ENCODE assay signal across 17 mouse cellular contexts in the genomic region with DNA sequence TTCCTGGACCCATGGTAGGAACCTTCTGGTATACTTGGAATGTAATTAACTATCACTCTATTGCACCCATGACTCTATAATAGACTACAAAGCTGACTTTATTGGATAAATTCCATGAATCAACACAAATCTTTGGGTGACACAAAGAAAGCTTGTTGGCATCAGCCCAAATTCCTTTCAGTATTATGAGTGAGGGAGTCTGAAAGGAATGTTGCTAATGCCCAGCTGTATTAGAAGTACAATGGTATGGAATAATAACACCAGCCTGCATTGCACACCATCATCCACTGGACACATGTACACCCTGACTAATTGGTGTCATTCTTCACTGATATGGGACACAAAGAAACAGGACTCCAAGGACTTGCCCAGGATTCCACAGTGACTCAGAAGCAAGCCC. TPM values are rescaled to one million over a fixed set of nuclear protein-coding genes. Genes with fewer than 3 reads are reported as not detected.
DNase-seq lines count a peak whose midpoint lies in the region; ATAC-seq and TF ChIP-seq lines count a peak whose summit lies in the region.
"Had no signal": no experiment of that assay in that cellular context is flagged by ENCODE, and none has a peak within 500 bp of the region (broad histone marks: within the 10 kb centered on the region; RNA-seq: fewer than 3 reads in every experiment).

No protein-coding gene starts in this region.

- H3K79me2 ChIP-seq in heart, adult 2 months (replicated peaks; ENCODE audit: control insufficient read depth, insufficient read depth, low read length), result no peaks in the 10 kb centered on the region; the same call in 1 of the 2 replicates

- H3K4me1 ChIP-seq in heart, embryonic 12.5 days (replicated peaks), result peaks cover 9% of the 10 kb centered on the region
- no peaks in the 10 kb centered on the region for H3K4me1 ChIP-seq in heart, adult 2 months (ENCODE audit: control insufficient read depth, insufficient read depth, low read length)
- H3K4me1 ChIP-seq in lung, embryonic 14.5 days (ENCODE audit: insufficient read depth), result no peaks in the 10 kb centered on the region
- no peaks in the 10 kb centered on the region; the same call in 1 of the 2 replicates for H3K4me1 ChIP-seq in lung, adult 2 months (ENCODE audit: control insufficient read depth, insufficient read depth, low read length)
- H3K4me1 ChIP-seq in liver, postnatal 0 days (ENCODE audit: insufficient read depth), result no peaks in the 10 kb centered on the region
- H3K4me1 ChIP-seq: hindbrain, embryonic 13.5 days; limb, embryonic 12.5 days; neural tube, embryonic 13.5 days had no signal

- no peak overlapping the region for H3K27ac ChIP-seq in heart, embryonic 12.5 days (ENCODE audit: poor library complexity, severe bottlenecking)
- no peak overlapping the region for H3K27ac ChIP-seq in heart, adult 2 months
- H3K27ac ChIP-seq in lung, embryonic 14.5 days (ENCODE audit: low read depth), result no peak overlapping the region
- H3K27ac ChIP-seq in liver, postnatal 0 days (ENCODE audit: low read depth), result no peak overlapping the region
- H3K27ac ChIP-seq: hindbrain, embryonic 13.5 days; limb, embryonic 12.5 days; liver, embryonic 14.5 days; neural tube, embryonic 13.5 days had no signal

- H3K27me3 ChIP-seq in heart, embryonic 12.5 days (replicated peaks), result no peaks in the 10 kb centered on the region
- no peaks in the 10 kb centered on the region for H3K27me3 ChIP-seq in heart, adult 2 months (ENCODE audit: control insufficient read depth, insufficient read depth, low read length)
- no peaks in the 10 kb centered on the region for H3K27me3 ChIP-seq in lung, embryonic 14.5 days (ENCODE audit: insufficient read depth, low read length)
- H3K27me3 ChIP-seq in liver, postnatal 0 days (ENCODE audit: insufficient read depth, low read length), result no peaks in the 10 kb centered on the region
- H3K27me3 ChIP-seq: hindbrain, embryonic 13.5 days; limb, embryonic 12.5 days; neural tube, embryonic 13.5 days had no signal

- H3K4me2 ChIP-seq in heart, embryonic 12.5 days, result no peak overlapping the region
- H3K4me2 ChIP-seq in lung, embryonic 14.5 days, result no peak overlapping the region
- H3K4me2 ChIP-seq in liver, postnatal 0 days (ENCODE audit: low read depth, low read length), result no peak overlapping the region
- H3K4me2 ChIP-seq: hindbrain, embryonic 13.5 days; limb, embryonic 12.5 days; midbrain, embryonic 11.5 days; neural tube, embryonic 13.5 days had no signal

- H3K4me3 ChIP-seq in heart, embryonic 12.5 days, result no peak overlapping the region
- no peak overlapping the region for H3K4me3 ChIP-seq in heart, adult 2 months
- H3K4me3 ChIP-seq in lung, embryonic 14.5 days (ENCODE audit: low read depth, low read length), result no peak overlapping the region
- no peak overlapping the region for H3K4me3 ChIP-seq in lung, adult 2 months (replicated peaks; ENCODE audit: extremely low read depth, low read depth, low read length)
- no peak overlapping the region for H3K4me3 ChIP-seq in liver, postnatal 0 days (ENCODE audit: low read depth, low read length)
- H3K4me3 ChIP-seq: hindbrain, embryonic 13.5 days; limb, embryonic 12.5 days; neural tube, embryonic 13.5 days had no signal

- intact Hi-C loops in heart, adult 2 months (cut with DNase I), result no loop called here

- H3K9ac ChIP-seq in heart, embryonic 12.5 days, result 0 out of 2 replicates have a peak overlapping the region, but pooled peaks have one; percentile 5
- no peak overlapping the region for H3K9ac ChIP-seq in heart, adult 2 months (ENCODE audit: low read depth, low read length)
- H3K9ac ChIP-seq in lung, embryonic 14.5 days, result no peak overlapping the region
- no peak overlapping the region for H3K9ac ChIP-seq in liver, postnatal 0 days (replicated peaks)
- H3K9ac ChIP-seq: hindbrain, embryonic 13.5 days; limb, embryonic 12.5 days; liver, embryonic 14.5 days; neural tube, embryonic 13.5 days had no signal

- ATAC-seq in heart, embryonic 12.5 days (ENCODE audit: insufficient number of reproducible peaks, low FRiP score), result no peak
- no peak for ATAC-seq in lung, embryonic 14.5 days (ENCODE audit: insufficient read depth)
- no peak for ATAC-seq in liver, postnatal 0 days

- DNase-seq in heart, adult 2 months, result no peak
- DNase-seq in lung, embryonic 14.5 days, result peak; percentile 56
- no peak for DNase-seq in lung, adult 2 months
- DNase-seq in Muller cell, postnatal 12 days (ENCODE audit: inconsistent ontology term), result peak; percentile 92
- DNase-seq in brain, embryonic 14.5 days (ENCODE audit: low read depth), result peak; percentile 56
- DNase-seq in liver, postnatal 0 days, result no peak
- DNase-seq in kidney, postnatal 36 days, result no peak
- DNase-seq: cerebellum, adult 8-10 months; spleen, adult 18-20 months; thymus, adult 18-20 months; thymus, postnatal 4 days had no signal

- no peak for TF ChIP-seq POLR2A in heart, adult 2 months (IDR thresholded peaks at IDR 0.05; ENCODE audit: insufficient read depth, low read depth, low read length)
- no peak for TF ChIP-seq POLR2A in lung, adult 2 months (IDR thresholded peaks at IDR 0.05; ENCODE audit: borderline replicate concordance, extremely low read depth, low read depth, low read length)
- TF ChIP-seq POLR2A in brain, embryonic 14.5 days (IDR thresholded peaks at IDR 0.05; ENCODE audit: borderline replicate concordance, extremely low read depth, insufficient read depth, insufficient read length, poor library complexity, severe bottlenecking), result no peak

- peaks cover 80% of the 10 kb centered on the region for H3K36me3 ChIP-seq in heart, embryonic 12.5 days
- H3K36me3 ChIP-seq in heart, adult 2 months (ENCODE audit: control insufficient read depth, insufficient read depth, low read length), result no peaks in the 10 kb centered on the region
- peaks cover 63% of the 10 kb centered on the region for H3K36me3 ChIP-seq in lung, embryonic 14.5 days (ENCODE audit: insufficient read depth)
- peaks cover 31% of the 10 kb centered on the region for H3K36me3 ChIP-seq in liver, postnatal 0 days (replicated peaks; ENCODE audit: insufficient read depth, low read length)

- no peak for TF ChIP-seq EP300 in heart, adult 2 months (IDR thresholded peaks at IDR 0.05; ENCODE audit: insufficient read depth, low read depth, low read length)
- no peak for TF ChIP-seq EP300 in liver, postnatal 0 days (IDR thresholded peaks at IDR 0.05; ENCODE audit: low read depth)

- no peaks in the 10 kb centered on the region for H3K9me3 ChIP-seq in heart, embryonic 12.5 days (replicated peaks)
- H3K9me3 ChIP-seq in lung, embryonic 14.5 days (ENCODE audit: low read depth, low read length), result no peaks in the 10 kb centered on the region
- H3K9me3 ChIP-seq in liver, postnatal 0 days (ENCODE audit: low read length), result no peaks in the 10 kb centered on the region
- H3K9me3 ChIP-seq: hindbrain, embryonic 13.5 days; limb, embryonic 12.5 days; neural tube, embryonic 13.5 days had no signal

- TF ChIP-seq CTCF in heart, adult 2 months (IDR thresholded peaks at IDR 0.05), result no peak
- TF ChIP-seq CTCF in lung, embryonic 14.5 days (IDR thresholded peaks at IDR 0.05; ENCODE audit: low read depth), result no peak
- no peak for TF ChIP-seq CTCF in lung, adult 2 months (IDR thresholded peaks at IDR 0.05; ENCODE audit: insufficient read depth, low read length)
- TF ChIP-seq CTCF in brain, embryonic 14.5 days (IDR thresholded peaks at IDR 0.05; ENCODE audit: borderline replicate concordance, extremely low read depth, insufficient read depth, insufficient read length), result no peak
- TF ChIP-seq CTCF in liver, postnatal 0 days (IDR thresholded peaks at IDR 0.05; ENCODE audit: low read depth), result no peak

RNA-seq across cellular contexts. Expression of gene Tada2a, which starts 28.2 kb away (rescaled TPM):
- polyA plus RNA-seq in heart, embryonic 12.5 days (2016; fragmentation: Nextera tagmentation; extraction: Ambion mirVana), result 22.0 and 22.9 TPM in 2 replicates
- 1 to 10 TPM; 6.2 to 6.4 TPM for total RNA-seq in heart, adult 2 months (2021)
- polyA plus RNA-seq in heart, adult 2 months (2012; rRNA removed), result 4.6 and 8.4 TPM in 2 replicates
- 35.6 and 36.0 TPM in 2 replicates for polyA plus RNA-seq in lung, embryonic 14.5 days (2014; fragmentation: Nextera tagmentation; extraction: Ambion mirVana)
- polyA plus RNA-seq in lung, adult 2 months (2012; rRNA removed), result 4.5 and 6.8 TPM in 2 replicates
- polyA plus RNA-seq in brain, embryonic 14.5 days (2012; rRNA removed), result 36.5 and 40.1 TPM in 2 replicates
- polyA plus RNA-seq in liver, postnatal 0 days (2015; fragmentation: Nextera tagmentation; extraction: Ambion mirVana), result 5.7 and 6.1 TPM in 2 replicates

RNA-seq across cellular contexts. Expression of gene Acaca, which starts 28.3 kb away (rescaled TPM):
- 13.1 and 15.4 TPM in 2 replicates for polyA plus RNA-seq in heart, embryonic 12.5 days (2016; fragmentation: Nextera tagmentation; extraction: Ambion mirVana)
- total RNA-seq in heart, adult 2 months (2021), result 10 to 100 TPM; 19.4 to 20.0 TPM
- 25.0 and 25.9 TPM in 2 replicates for polyA plus RNA-seq in heart, adult 2 months (2012; rRNA removed)
- 20.5 and 21.2 TPM in 2 replicates for polyA plus RNA-seq in lung, embryonic 14.5 days (2014; fragmentation: Nextera tagmentation; extraction: Ambion mirVana)
- polyA plus RNA-seq in lung, adult 2 months (2012; rRNA removed), result 25.1 and 34.5 TPM in 2 replicates
- polyA plus RNA-seq in brain, embryonic 14.5 days (2012; rRNA removed), result 26.6 and 43.7 TPM in 2 replicates
- polyA plus RNA-seq in liver, postnatal 0 days (2015; fragmentation: Nextera tagmentation; extraction: Ambion mirVana), result 2.0 TPM in 2 replicates

RNA-seq across cellular contexts. Expression of gene Dusp14, which starts 32.1 kb away (rescaled TPM):
- 5.9 and 6.2 TPM in 2 replicates for polyA plus RNA-seq in heart, embryonic 12.5 days (2016; fragmentation: Nextera tagmentation; extraction: Ambion mirVana)
- total RNA-seq in heart, adult 2 months (2021), result under 1 TPM; 0.34 to 0.48 TPM
- polyA plus RNA-seq in heart, adult 2 months (2012; rRNA removed), result 1.2 and 3.5 TPM in 2 replicates
- 15.7 and 17.7 TPM in 2 replicates for polyA plus RNA-seq in lung, embryonic 14.5 days (2014; fragmentation: Nextera tagmentation; extraction: Ambion mirVana)
- polyA plus RNA-seq in lung, adult 2 months (2012; rRNA removed), result 70.3 and 122 TPM in 2 replicates
- 11.6 and 25.1 TPM in 2 replicates for polyA plus RNA-seq in brain, embryonic 14.5 days (2012; rRNA removed)
- 1.7 and 1.8 TPM in 2 replicates for polyA plus RNA-seq in liver, postnatal 0 days (2015; fragmentation: Nextera tagmentation; extraction: Ambion mirVana)

Comparison
In these comparisons a context has a peak if more than half of its experiments do, and no peak if none do; other contexts are left out.
1. DNase-seq: peak in lung, embryonic 14.5 days (single experiment), Muller cell, postnatal 12 days (single experiment) and brain, embryonic 14.5 days (single experiment); none in heart, adult 2 months (0 of 2), lung, adult 2 months (single experiment), liver, postnatal 0 days (single experiment) and kidney, postnatal 36 days (0 of 2).